Mouse (Mus musculus) Patski (cell line): ENCODE measurements at regions not wholly inside any gene's neighbourhood (a gene's known extent, or its start where the extent isn't known, plus 50 kb on each side); places are given as distances from the start of the nearest gene placed in this dataset.

ENCODE experiments used
- ATAC-seq: fragments of 100-300 bp; one replicate; pipeline ENCODE4 v1.8.0; 2021
- CTCF ChIA-PET: fragments of 350-600 bp; sonication (Branson Sonifier 250); formaldehyde crosslinking; loops from one replicate; lab custom pipeline; 2022; ENCODE audit warnings: inconsistent platforms; lab: Charles Lee
- POLR2A ChIA-PET: fragments of 350-600 bp; sonication (Branson Sonifier 250); formaldehyde crosslinking; loops from one replicate; lab custom pipeline; 2022; ENCODE audit warnings: antibody characterized with exemption, inconsistent platforms; lab: Charles Lee
- DNase-seq: peaks from one replicate; pipeline ENCODE4 v3.0.0-alpha.2; 2011; ENCODE audit warnings: low read depth, low spot score
- H3K27me3 ChIP-seq: fragments of 371-371 bp; one replicate; pipeline ENCODE4 v1.5.1; 2021
- CTCF ChIP-seq: fragments of 100-300 bp; IDR thresholded peaks from one replicate; pipeline ENCODE4 v1.5.1; 2021
- in situ Hi-C: fragments of 300-500 bp; cut with MboI; formaldehyde crosslinking; loops from 3 replicates; pipeline ENCODE4 v1.11.1; 2018; ENCODE audit warnings: low pct_unique_long_range_greater_than_20kb, mixed read lengths

DNA sequence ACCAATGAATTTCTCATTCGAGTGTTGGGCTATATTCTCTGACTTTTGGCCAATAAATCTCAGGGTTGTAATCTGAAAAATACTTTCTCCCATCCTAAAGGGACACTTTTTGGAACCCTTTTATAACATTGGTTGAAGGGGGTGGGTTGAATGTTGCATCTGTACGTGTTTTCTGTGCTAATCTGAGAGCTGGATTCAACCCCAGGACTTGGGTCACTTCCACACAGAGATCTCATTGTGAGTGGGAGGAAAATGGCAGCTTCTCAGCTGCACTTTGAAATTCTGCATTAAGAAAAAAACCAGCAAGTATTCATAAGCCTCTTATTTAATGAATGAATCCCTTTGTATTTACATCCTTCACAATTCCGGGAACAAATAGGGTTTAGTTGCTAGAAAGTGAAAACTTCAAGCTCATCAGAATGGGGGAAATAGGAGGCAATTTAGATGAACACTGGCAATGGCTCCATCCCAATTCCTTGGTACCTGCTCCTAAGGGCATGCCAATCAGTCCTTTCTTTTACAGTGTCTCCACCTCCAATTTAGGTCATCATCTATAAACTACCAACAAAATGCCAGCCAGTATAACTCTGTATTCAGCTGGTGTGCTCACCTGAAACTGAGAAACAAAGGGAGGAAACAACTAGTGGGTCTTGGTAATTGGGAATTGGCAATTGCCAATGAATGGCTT is 150.1 kb downstream of the Sox3 start:
- ChIA-PET CTCF (no interaction called here), POLR2A (no interaction called here)
- ATAC-seq (no peak), DNase-seq (no peak)
- in situ Hi-C loops: no loop called here
- H3K27me3 ChIP-seq: peaks cover 49% of the 10 kb centered on the region
- no peak for TF ChIP-seq CTCF

DNA sequence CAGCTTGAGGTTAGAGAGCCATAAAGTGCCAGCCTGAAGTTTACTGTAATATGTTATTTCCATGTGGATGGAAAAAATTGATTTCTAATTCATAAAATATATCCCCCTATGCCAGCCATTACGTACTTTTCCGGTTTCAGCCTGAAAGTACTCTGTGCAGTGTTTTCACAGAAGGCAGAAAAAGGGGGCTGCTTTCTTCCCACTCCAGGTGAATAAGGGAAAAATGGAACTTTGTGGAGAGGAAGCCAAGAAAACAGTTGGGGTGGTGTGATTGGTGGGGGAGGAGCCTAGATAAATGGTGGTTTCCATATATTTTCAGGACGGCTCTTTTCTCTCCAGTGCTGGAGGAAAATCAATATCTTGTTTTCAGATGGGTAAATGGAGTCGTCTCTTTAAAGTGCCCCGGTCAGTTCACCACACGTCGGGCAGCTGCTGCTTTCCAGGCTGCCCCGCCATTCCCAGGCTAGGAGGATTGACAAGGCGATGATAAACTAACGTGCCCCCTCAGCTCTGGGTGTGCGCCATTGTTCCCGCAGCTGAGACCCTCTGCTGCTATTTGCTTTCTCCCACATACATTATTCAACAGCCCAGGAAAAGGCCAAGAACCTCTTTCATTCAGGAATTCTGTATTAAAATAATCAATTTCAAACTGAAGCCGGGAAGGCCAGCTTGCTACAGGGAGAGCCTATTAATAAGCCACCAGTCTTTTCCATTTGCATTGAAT is 127.1 kb upstream of the Atp11c start:
- no peak for DNase-seq
- no peak for ATAC-seq
- CTCF ChIA-PET: no interaction called here
- in situ Hi-C loops: no loop called here
- POLR2A ChIA-PET: no interaction called here
- peaks cover 31% of the 10 kb centered on the region for H3K27me3 ChIP-seq
- no peak for TF ChIP-seq CTCF

DNA sequence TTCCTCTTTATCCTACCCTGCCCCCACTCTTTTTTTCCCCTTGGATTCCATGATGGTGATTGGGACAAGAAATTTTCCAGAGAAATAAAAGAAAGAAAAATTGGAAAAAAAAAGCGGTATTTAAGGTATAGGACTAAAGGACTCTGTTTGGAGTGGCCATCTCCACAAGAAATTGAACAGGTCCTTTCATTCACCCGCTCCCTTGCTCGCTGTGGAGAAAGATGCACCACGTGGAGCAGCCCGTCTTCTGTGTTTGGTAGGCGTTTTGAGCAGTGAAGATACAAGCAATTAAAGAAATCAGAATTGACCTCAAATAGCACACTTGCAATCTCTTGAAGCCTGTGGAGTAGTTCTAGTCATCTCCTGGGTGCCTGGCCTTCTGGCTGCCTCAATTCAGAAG is 126.3 kb upstream of the Atp11c start:
- H3K27me3 ChIP-seq: peaks cover 26% of the 10 kb centered on the region
- in situ Hi-C loops: no loop called here
- TF ChIP-seq CTCF: no peak
- ChIA-PET CTCF (no interaction called here), POLR2A (no interaction called here)
- no peak for DNase-seq
- ATAC-seq: no peak

DNA sequence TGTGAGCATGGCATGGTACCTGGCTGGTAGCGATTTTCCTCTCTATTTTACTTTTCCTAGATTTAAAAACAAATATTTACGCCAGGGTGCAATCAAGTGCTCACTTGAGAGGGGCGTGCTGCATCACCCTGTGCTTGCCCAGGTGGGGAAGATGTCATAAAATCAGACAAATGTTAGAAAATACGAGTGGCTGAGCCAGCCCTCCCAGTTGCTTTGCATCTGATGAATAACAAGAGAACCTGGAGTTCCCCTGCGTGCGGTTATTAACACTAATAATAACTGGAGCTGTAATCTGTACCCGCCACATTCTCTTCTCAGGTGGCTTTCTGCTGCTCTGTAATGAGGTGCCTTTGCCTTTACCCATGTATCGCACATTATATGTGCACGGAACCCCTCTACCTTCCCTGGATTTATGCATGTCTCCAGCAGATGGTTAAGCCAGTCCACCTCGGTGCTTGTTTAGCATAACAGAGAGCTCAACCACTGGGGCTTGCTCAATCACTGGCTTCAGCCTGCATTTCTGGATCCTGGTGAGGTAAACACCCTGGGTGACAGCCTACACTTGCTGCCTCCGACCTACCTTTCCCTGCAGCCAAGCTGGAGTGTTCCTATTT is 125.8 kb upstream of the Atp11c start:
- peaks cover 26% of the 10 kb centered on the region for H3K27me3 ChIP-seq
- in situ Hi-C loops: no loop called here
- DNase-seq (no peak), ATAC-seq (no peak)
- CTCF ChIA-PET: no interaction called here
- TF ChIP-seq CTCF: no peak
- POLR2A ChIA-PET: no interaction called here

DNA sequence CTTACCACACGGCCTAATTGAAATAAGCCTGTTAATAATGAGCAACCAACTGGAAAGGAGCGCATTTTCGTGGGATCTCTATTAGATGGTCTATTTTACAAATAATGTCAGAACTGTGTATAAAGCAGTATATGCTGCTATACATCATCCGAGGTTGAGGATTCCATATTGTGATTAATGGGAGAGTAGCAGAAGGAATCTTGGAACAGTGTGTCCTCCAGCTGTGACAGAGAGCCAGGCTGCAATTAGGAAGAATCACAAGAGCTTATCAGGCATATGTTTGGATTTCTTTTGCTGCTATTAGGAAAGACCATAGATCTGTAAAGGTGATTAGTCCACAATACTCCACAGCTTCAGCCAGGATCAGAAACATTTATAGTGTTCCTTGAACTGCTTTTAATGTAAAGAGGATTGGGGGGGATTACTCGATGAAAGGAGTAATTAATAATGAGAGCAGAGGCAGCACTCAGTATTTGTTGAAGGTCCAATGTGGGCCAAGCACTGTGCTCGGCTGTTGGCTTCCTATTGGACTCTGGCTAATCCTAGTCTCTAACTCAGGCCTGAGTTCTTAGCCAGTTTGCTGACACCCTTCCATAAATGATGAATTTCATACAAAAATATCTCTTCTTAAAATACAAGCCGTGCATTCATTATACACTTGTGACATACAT is 88.7 kb upstream of the Atp11c start:
- in situ Hi-C loops: no loop called here
- no peak for TF ChIP-seq CTCF
- ChIA-PET CTCF (no interaction called here), POLR2A (no interaction called here)
- DNase-seq: no peak
- no peak for ATAC-seq
- peaks cover 43% of the 10 kb centered on the region for H3K27me3 ChIP-seq

DNA sequence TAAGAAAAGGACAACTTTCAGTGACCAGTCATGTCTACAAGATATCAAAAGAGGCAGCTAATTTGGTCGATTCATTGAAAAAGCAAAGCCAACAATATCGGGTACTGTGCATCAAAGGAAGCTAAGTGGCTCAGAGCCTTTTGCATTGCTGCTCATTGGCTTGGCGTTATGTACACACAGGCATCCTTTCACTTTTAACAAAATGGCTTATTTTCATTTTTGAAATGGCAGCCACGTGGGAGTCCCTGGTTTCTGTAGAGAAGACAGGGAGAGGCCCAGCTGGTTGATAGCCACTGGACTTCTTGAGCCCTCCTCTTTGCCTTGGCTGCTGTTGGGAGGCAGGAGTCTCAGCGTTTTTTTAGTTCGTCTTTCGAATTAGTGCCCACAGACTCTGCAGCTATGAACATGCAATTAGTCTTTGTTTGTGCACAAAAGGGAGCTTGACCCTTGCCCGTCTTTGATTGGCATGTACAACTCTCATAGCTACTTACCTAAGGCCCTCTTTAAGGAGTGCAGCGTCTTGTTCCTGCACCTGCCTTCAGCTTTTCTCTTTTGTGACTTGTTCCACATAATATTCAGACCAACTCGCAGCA is 52.3 kb upstream of the Atp11c start:
- ATAC-seq (no peak), DNase-seq (no peak)
- POLR2A ChIA-PET: no interaction called here
- in situ Hi-C loops: no loop called here
- no peak for TF ChIP-seq CTCF
- H3K27me3 ChIP-seq: peaks cover 21% of the 10 kb centered on the region
- CTCF ChIA-PET: no interaction called here
